Mouse (Mus musculus): ENCODE measurements around the gene Usp3.

DNA sequence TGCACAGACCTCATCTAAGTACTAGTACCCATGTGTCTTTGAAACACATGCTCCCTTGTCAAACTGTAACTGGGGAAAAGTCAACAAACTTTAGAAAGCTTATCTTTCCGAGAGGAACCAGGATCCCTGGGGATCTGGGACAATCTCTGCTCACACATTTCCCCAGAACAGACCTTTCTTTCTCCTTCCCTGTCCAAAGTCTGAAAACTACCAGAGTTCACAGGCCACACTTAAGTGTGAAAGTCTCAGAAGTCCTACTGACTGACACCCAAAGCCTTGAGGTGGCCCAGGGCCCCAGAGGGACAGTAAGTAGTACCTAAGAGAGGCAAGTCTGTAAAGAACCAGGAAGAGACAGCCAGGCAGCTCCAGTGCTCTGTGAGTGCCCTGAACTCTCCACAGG, 31.9 kb upstream of the Usp3 start:
- TF ChIP-seq TCF12 (IDR thresholded peaks at IDR 0.05; ENCODE audit: insufficient read depth, poor library complexity, severe bottlenecking) (no peak), POLR2A (IDR thresholded peaks at IDR 0.05; ENCODE audit: insufficient read length, low read depth) (no peak), REST (IDR thresholded peaks at IDR 0.05; ENCODE audit: insufficient read depth, insufficient read length) (no peak), USF1 (IDR thresholded peaks at IDR 0.05; ENCODE audit: low read depth) (no peak), CEBPB (IDR thresholded peaks at IDR 0.05; ENCODE audit: insufficient read depth, poor library complexity, severe bottlenecking) (no peak)

Measured in myocyte (in vitro differentiated cells).